Mouse (Mus musculus) heart, postnatal 0 days (tissue): Measurements from ENCODE around the gene N6amt1. TPM values are rescaled to one million over a fixed set of nuclear protein-coding genes. Genes with fewer than 3 reads are reported as not detected.

ENCODE experiments used
- ATAC-seq: fragments of 200-750 bp; cut with Nextera tagmentation; 2 replicates; pipeline ENCODE4 v1.8.0; 2017; ENCODE audit warnings: low read depth, moderate number of reproducible peaks, moderate library complexity; ENCODE audit not compliant: insufficient read depth
- DNase-seq: peaks from one replicate; pipeline ENCODE4 v3.0.0-alpha.2; 2016; ENCODE audit warnings: low spot score
- H3K27ac ChIP-seq: fragments of 300-500 bp; sonication (generic); 2 replicates; pipeline ENCODE4 v1.5.1; 2014; ENCODE audit warnings: low read depth, mild to moderate bottlenecking
- H3K27me3 ChIP-seq: fragments of 300-500 bp; sonication (generic); 2 replicates; pipeline ENCODE4 v1.6.1; 2014; ENCODE audit warnings: low read length, mixed read lengths; ENCODE audit not compliant: control insufficient read depth, insufficient read depth
- H3K36me3 ChIP-seq: fragments of 300-500 bp; sonication (generic); replicated peaks from 2 replicates; pipeline ENCODE4 v1.6.1; 2014; ENCODE audit warnings: low read length, mixed read lengths; ENCODE audit not compliant: control insufficient read depth, insufficient read depth
- H3K4me1 ChIP-seq: fragments of 300-500 bp; sonication (generic); 2 replicates; pipeline ENCODE4 v1.6.1; 2014; ENCODE audit warnings: antibody characterized with exemption; ENCODE audit not compliant: control insufficient read depth, insufficient read depth
- H3K4me2 ChIP-seq: fragments of 300-500 bp; sonication (generic); 2 replicates; pipeline ENCODE4 v1.6.1; 2014; ENCODE audit warnings: low read depth, mild to moderate bottlenecking, low read length, moderate library complexity
- H3K4me3 ChIP-seq: fragments of 300-500 bp; sonication (generic); 2 replicates; pipeline ENCODE4 v1.5.1; 2014; ENCODE audit warnings: low read depth, low read length
- H3K9ac ChIP-seq: fragments of 300-500 bp; sonication (generic); replicated peaks from 2 replicates; pipeline ENCODE4 v1.6.1; 2014; ENCODE audit warnings: low read depth, low read length, mixed read lengths
- H3K9me3 ChIP-seq: fragments of 300-500 bp; sonication (generic); replicated peaks from 2 replicates; pipeline ENCODE4 v1.6.1; 2016; ENCODE audit warnings: low read length; ENCODE audit not compliant: control insufficient read depth
- CTCF ChIP-seq: IDR thresholded peaks from 2 replicates; pipeline ENCODE4 v1.5.1; 2016; ENCODE audit warnings: antibody characterized with exemption, control low read depth, low read depth
- EP300 ChIP-seq: IDR thresholded peaks from 2 replicates; pipeline ENCODE4 v1.6.1; 2016; ENCODE audit warnings: antibody characterized with exemption, low read depth
- WGBS: fragments of 180-500 bp; shearing (Covaris S2); extraction: QIAGEN DNeasy Blood & Tissue Kit; methylation state at CpG from one replicate; pipeline ENCODE4 v1.1.7; 2014; 5-methylcytosine and 5-hydroxymethylcytosine counted together
- polyA plus RNA-seq: library from polyadenylated mRNA; unstranded; fragments of >200 nt; fragmentation: Nextera tagmentation; extraction: Ambion mirVana; gene quantifications from 2 replicates; pipeline ENCODE4 v1.2.1, GENCODE M21; 2015
- total RNA-seq: library from RNA; depleted of rRNA; stranded (reverse); fragments of >200 nt; gene quantifications from 2 replicates; pipeline ENCODE4 v1.2.3, GENCODE M21; 2014; ENCODE audit warnings: low replicate concordance

Gene N6amt1
- total and polyA plus RNA-seq, 2 experiments from 2014 or later: 13.9 to 40.4 TPM

DNA sequence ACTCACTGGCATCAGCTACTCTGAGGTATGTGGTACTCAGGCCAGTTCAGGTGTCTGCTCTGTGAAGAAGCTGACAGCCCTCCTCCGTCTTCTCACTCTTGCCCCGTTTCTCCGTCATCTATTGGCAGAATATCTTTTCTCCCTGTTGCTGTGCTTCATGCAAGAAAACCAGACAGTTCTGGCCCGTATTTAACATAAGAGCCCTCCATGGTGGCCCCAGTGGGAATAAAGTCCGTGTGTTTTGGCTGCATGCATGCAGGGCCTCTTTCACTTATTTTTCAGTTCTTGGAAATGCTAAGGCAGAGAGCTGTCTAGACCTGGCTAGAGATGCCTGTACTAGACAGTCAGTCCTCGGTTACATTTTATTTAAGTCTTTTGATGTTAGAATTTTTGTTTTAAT lies 6.1 kb downstream of the N6amt1 start:
- no peak for DNase-seq
- Histone ChIP-seq H3K27me3 (no peaks in the 10 kb centered on the region), H3K9ac (no peak overlapping the region), H3K4me2 (no peak overlapping the region), H3K4me1 (peaks cover 12% of the 10 kb centered on the region), H3K4me3 (no peak overlapping the region), H3K36me3 (peaks cover 60% of the 10 kb centered on the region), H3K27ac (no peak overlapping the region), H3K9me3 (no peaks in the 10 kb centered on the region)
- 83% methylated on average over 6 of the region's 6 CpGs for WGBS
- TF ChIP-seq EP300: no peak
- no peak for TF ChIP-seq CTCF
- ATAC-seq: no peak

GRCm38 (mm10) chr16:87364231-87364630 lies 10.2 kb downstream of the N6amt1 start:
- ATAC-seq (peak; percentile 68), DNase-seq (no peak)
- Histone ChIP-seq H3K9ac (no peak overlapping the region), H3K4me3 (no peak overlapping the region), H3K4me2 (no peak overlapping the region), H3K9me3 (no peaks in the 10 kb centered on the region), H3K27ac (peak overlapping the region; percentile 32; the same call in 1 of the 2 replicates), H3K27me3 (no peaks in the 10 kb centered on the region), H3K4me1 (peaks cover 12% of the 10 kb centered on the region), H3K36me3 (peaks cover 64% of the 10 kb centered on the region)
- TF ChIP-seq CTCF (no peak), EP300 (no peak)
- 18% methylated on average over 4 of the region's 4 CpGs for WGBS

DNA sequence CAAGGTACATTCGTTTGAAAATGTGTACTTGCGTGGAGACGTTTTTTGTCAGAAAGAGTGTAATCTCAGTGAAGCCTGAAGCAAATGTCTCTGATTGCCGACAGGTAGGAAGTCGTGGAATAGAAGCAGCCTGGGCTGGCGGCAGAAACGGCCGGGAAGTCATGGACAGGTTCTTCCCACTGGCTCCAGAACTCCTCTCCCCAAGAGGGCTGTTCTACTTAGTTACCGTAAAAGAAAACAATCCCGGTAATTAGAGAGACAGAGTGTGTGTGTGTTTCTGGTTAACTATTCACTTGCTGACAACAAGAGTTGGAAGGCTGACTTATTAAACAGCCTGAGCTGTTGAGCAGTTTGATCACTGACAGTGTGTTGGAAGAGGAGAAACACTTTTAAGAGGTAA lies 12.1 kb downstream of the N6amt1 start:
- TF ChIP-seq CTCF (no peak), EP300 (no peak)

GRCm38 (mm10) chr16:87366445-87366844 lies 12.5 kb downstream of the N6amt1 start:
- Histone ChIP-seq H3K27ac (no peak overlapping the region), H3K27me3 (no peaks in the 10 kb centered on the region), H3K4me3 (no peak overlapping the region), H3K9ac (no peak overlapping the region), H3K9me3 (no peaks in the 10 kb centered on the region), H3K4me1 (peaks cover 12% of the 10 kb centered on the region), H3K4me2 (no peak overlapping the region), H3K36me3 (peaks cover 54% of the 10 kb centered on the region)
- WGBS: 96% methylated on average over 6 of the region's 6 CpGs
- no peak for TF ChIP-seq CTCF
- DNase-seq (no peak), ATAC-seq (no peak)

More for the DNA sequence above, 12.1 kb downstream of the N6amt1 start:
- DNase-seq (no peak), ATAC-seq (no peak)
- no peak overlapping the region for H3K9ac ChIP-seq
- no peak overlapping the region for H3K27ac ChIP-seq
- H3K36me3 ChIP-seq: peaks cover 54% of the 10 kb centered on the region
- H3K27me3 ChIP-seq: no peaks in the 10 kb centered on the region
- H3K4me1 ChIP-seq: peaks cover 12% of the 10 kb centered on the region
- WGBS: 80% methylated on average over 10 of the region's 10 CpGs
- H3K4me3 ChIP-seq: no peak overlapping the region
- no peaks in the 10 kb centered on the region for H3K9me3 ChIP-seq
- H3K4me2 ChIP-seq: no peak overlapping the region

GRCm38 (mm10) chr16:87382996-87383395 lies 29.0 kb downstream of the N6amt1 start:
- WGBS: 17% methylated on average over 2 of the region's 2 CpGs
- Histone ChIP-seq H3K27ac (peak overlapping the region; percentile 30; the same call in 1 of the 2 replicates), H3K9me3 (no peaks in the 10 kb centered on the region), H3K4me3 (no peak overlapping the region), H3K4me1 (0 out of 2 replicates have a peak, but pooled peaks cover 6% of the 10 kb centered on the region), H3K36me3 (peaks cover 73% of the 10 kb centered on the region), H3K27me3 (no peaks in the 10 kb centered on the region), H3K4me2 (no peak overlapping the region), H3K9ac (no peak overlapping the region)
- ATAC-seq (no peak), DNase-seq (no peak)
- TF ChIP-seq EP300 (no peak), CTCF (no peak)

DNA sequence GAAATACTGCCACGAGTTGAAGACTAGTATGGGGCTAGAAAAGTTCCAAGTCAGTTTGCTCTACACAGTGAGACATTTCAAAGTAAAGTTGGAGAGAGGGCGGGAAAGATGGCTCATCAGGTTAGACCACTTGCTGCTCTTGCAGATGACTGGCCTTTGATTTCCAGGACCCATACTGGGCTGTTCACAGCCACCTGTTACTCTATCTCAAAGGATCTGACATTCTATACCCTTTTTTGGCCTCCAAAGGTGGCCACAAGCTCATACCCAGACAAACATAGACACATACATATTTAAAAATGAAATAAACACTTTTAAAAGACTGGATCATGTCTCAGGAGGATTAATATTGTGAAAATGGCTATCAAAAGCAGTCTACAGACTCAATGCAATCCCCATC lies 30.4 kb downstream of the N6amt1 start:
- TF ChIP-seq EP300 (no peak), CTCF (no peak)
- H3K36me3 ChIP-seq: peaks cover 77% of the 10 kb centered on the region

More for the DNA sequence above, 30.4 kb downstream of the N6amt1 start:
- no peak for ATAC-seq
- Histone ChIP-seq H3K4me1 (0 out of 2 replicates have a peak, but pooled peaks cover 6% of the 10 kb centered on the region), H3K4me2 (no peak overlapping the region), H3K4me3 (no peak overlapping the region), H3K9me3 (no peaks in the 10 kb centered on the region), H3K27me3 (no peaks in the 10 kb centered on the region), H3K27ac (no peak overlapping the region), H3K9ac (no peak overlapping the region)
- WGBS: 89% methylated on average over 2 of the region's 2 CpGs
- DNase-seq: no peak
